Mouse (Mus musculus): ENCODE data around the gene Pcnx4.

DNA sequence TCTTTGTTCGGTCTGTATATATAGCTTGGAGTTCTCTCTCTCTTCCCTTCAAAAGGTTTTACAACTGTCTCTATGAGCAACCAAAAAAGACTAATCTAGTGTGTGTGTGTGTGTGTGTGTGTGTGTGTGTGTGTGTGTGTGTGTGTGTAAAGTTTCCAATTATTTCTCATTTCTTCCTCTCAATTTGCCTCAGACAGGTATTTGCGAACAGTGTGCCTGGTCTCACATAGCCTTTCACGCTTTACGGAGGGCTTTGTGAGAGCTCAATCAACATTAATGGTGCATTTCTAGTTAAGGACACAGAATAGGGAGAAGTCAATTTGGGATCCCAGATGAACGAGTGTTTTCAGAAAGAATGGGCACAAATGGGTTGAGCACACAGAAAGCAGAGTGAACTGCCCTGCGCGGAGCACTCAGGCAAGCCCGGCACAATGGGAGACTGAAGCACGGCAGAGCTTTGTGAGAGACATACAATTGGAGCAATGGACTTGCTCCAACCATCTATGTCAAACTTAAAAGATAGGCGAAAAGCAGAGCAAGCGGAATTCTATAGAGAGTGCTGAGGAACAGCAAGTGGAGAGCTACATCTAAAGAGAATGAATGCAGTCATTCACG lies 18.0 kb upstream of the Pcnx4 start:
- TF ChIP-seq CTCF (IDR thresholded peaks at IDR 0.05; ENCODE audit: borderline replicate concordance, insufficient read depth, low read length) (no peak), POLR2A (IDR thresholded peaks at IDR 0.05; ENCODE audit: low read depth, low read length) (no peak)
